Mouse (Mus musculus) lung, postnatal 0 days (tissue): ENCODE measurements around the gene Akap2.

ENCODE experiments used
- CTCF ChIP-seq: IDR thresholded peaks from 2 replicates; pipeline ENCODE4 v1.5.1; 2016; ENCODE audit warnings: antibody characterized with exemption, mild to moderate bottlenecking
- EP300 ChIP-seq: IDR thresholded peaks from 2 replicates; pipeline ENCODE4 v1.6.1; 2016; ENCODE audit warnings: antibody characterized with exemption, mild to moderate bottlenecking, control low read depth

DNA sequence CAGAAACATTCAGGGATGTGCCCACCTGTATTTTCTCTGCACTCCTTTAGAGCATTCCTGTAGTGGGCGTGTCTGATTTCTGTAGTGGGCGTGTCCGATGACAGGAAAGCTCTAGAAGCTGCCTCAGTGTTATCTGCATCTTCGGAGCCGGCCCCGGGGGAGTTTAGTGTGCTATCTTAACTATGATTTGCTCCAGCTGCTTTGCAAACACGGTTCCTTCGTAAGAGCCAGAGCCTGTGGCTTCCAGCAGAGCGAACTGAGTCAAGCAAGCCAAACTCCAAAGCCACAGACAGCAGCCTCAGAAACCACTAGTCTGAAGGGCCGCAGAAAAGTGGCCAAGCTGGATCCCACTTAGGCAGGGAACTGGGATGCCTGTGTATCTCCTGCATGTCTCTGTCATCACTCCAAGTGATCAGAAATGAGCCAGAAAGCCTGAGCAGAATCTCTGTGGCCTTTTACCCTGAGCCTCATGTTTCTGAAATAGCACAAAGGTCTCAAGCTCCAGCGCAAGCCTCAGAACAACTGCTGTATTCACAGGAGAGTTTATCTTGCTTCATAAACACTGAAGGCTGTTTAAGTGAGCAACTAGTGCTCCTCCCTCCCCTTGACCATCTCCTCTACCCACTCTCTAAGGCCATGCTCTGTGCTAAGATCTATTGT, 55.5 kb downstream of the Akap2 start:
- TF ChIP-seq CTCF (no peak), EP300 (no peak)
